Mouse (Mus musculus): ENCODE measurements around the gene Alkbh3.

DNA sequence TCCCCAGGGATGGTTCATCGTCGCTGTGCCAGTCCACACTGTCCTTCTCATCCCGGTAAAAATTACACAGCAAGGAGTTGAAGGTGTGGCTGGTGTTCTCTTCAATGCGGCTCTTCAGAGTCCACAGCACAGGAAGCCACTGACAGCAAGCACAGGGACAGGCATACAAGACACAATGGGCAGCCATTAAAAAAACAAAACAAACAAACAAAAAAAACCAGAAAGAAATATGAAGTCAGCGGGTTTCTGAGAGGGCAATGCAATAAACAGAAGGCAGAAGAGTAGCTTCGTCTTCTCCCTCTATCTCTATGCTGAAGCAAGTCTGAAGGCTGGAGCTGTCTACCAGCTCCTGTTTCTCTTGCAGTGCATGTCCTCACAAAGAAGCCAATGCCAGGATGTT, 14.4 kb downstream of the Alkbh3 start, which contains the start of gene Gm27027:
- TF ChIP-seq CTCF (IDR thresholded peaks at IDR 0.05; ENCODE audit: low read depth, low read length) (no peak), POLR2A (IDR thresholded peaks at IDR 0.05; ENCODE audit: insufficient read depth, low read length) (no peak)
